Mouse (Mus musculus) kidney, postnatal 0 days (tissue): ENCODE data around the gene Isyna1. TPM values are rescaled to one million over a fixed set of nuclear protein-coding genes. Genes with fewer than 3 reads are reported as not detected.
A peak's percentile ranks its signal among the peaks of the same experiment; 100 is the strongest.

Experiments
- ATAC-seq: fragments of 200-750 bp; cut with Nextera tagmentation; replicated peaks from 2 replicates; pipeline ENCODE4 v1.8.0; 2017; ENCODE audit warnings: low read depth, moderate number of reproducible peaks, moderate TSS enrichment, moderate library complexity; ENCODE audit not compliant: low FRiP score
- DNase-seq: peaks from one replicate; pipeline ENCODE4 v3.0.0-alpha.2; 2016; ENCODE audit warnings: low spot score
- H3K27ac ChIP-seq: fragments of 300-500 bp; sonication (generic); 2 replicates; pipeline ENCODE4 v1.5.1; 2014; ENCODE audit warnings: mild to moderate bottlenecking
- H3K27me3 ChIP-seq: fragments of 300-500 bp; sonication (generic); 2 replicates; pipeline ENCODE4 v1.6.1; 2014; ENCODE audit warnings: low read length, mixed read lengths; ENCODE audit not compliant: insufficient read depth
- H3K36me3 ChIP-seq: fragments of 300-500 bp; sonication (generic); 2 replicates; pipeline ENCODE4 v1.6.1; 2014; ENCODE audit warnings: low read length, mixed read lengths; ENCODE audit not compliant: insufficient read depth
- H3K4me1 ChIP-seq: fragments of 300-500 bp; sonication (generic); replicated peaks from 2 replicates; pipeline ENCODE4 v1.6.1; 2014; ENCODE audit warnings: antibody characterized with exemption, low read length, mixed read lengths; ENCODE audit not compliant: insufficient read depth
- H3K4me2 ChIP-seq: fragments of 300-500 bp; sonication (generic); 2 replicates; pipeline ENCODE4 v1.6.1; 2014; ENCODE audit warnings: mild to moderate bottlenecking, low read length, moderate library complexity, mixed read lengths
- H3K4me3 ChIP-seq: fragments of 300-500 bp; sonication (generic); replicated peaks from 2 replicates; pipeline ENCODE4 v1.5.1; 2014; ENCODE audit warnings: low read depth, low read length
- H3K9ac ChIP-seq: fragments of 300-500 bp; sonication (generic); 2 replicates; pipeline ENCODE4 v1.6.1; 2014; ENCODE audit warnings: low read depth, low read length
- H3K9me3 ChIP-seq: fragments of 300-500 bp; sonication (generic); replicated peaks from 2 replicates; pipeline ENCODE4 v1.6.1; 2016; ENCODE audit warnings: low read length, inconsistent platforms, mixed read lengths
- CTCF ChIP-seq: IDR thresholded peaks from 2 replicates; pipeline ENCODE4 v1.5.1; 2016; ENCODE audit warnings: antibody characterized with exemption, low read depth, mild to moderate bottlenecking, moderate library complexity
- WGBS: fragments of 180-500 bp; shearing (Covaris S2); extraction: QIAGEN DNeasy Blood & Tissue Kit; methylation state at CpG from one replicate; pipeline ENCODE4 v1.1.7; 2014; 5-methylcytosine and 5-hydroxymethylcytosine counted together
- polyA plus RNA-seq: library from polyadenylated mRNA; unstranded; fragments of >200 nt; fragmentation: Nextera tagmentation; extraction: Ambion mirVana; gene quantifications from 2 replicates; pipeline ENCODE4 v1.2.1, GENCODE M21; 2015

Isyna1 gene
- polyA plus RNA-seq, 1 experiment from 2014 or later, result 166 TPM

GRCm38 (mm10) chr8:70609368-70609848 is 15.2 kb downstream of the Isyna1 start:
- H3K27ac ChIP-seq, result peak overlapping the region; percentile 98
- H3K36me3 ChIP-seq, result no peaks in the 10 kb centered on the region
- peak; percentile 93 for DNase-seq
- 1% methylated on average over 39 of the region's 39 CpGs for WGBS
- no peak; the same call in 1 of the 2 replicates for TF ChIP-seq CTCF
- peak overlapping the region; percentile 41 for H3K4me3 ChIP-seq
- peak; percentile 71 for ATAC-seq
- no peaks in the 10 kb centered on the region for H3K27me3 ChIP-seq
- peak overlapping the region; percentile 93 for H3K4me2 ChIP-seq
- H3K4me1 ChIP-seq, result peaks cover 14% of the 10 kb centered on the region; the same call in 1 of the 2 replicates
- no peaks in the 10 kb centered on the region for H3K9me3 ChIP-seq
- peak overlapping the region; percentile 74 for H3K9ac ChIP-seq

GRCm38 (mm10) chr8:70609849-70610795 is 15.9 kb downstream of the Isyna1 start:
- H3K4me3 ChIP-seq, result peak overlapping the region; percentile 41
- peak; percentile 98 for DNase-seq
- H3K9me3 ChIP-seq, result no peaks in the 10 kb centered on the region
- ATAC-seq, result peak; percentile 58
- peak overlapping the region; percentile 74 for H3K9ac ChIP-seq
- H3K27me3 ChIP-seq, result no peaks in the 10 kb centered on the region
- under 1% methylated on average over 41 of the region's 45 CpGs for WGBS
- H3K27ac ChIP-seq, result peak overlapping the region; percentile 98
- H3K36me3 ChIP-seq, result no peaks in the 10 kb centered on the region
- no peak for TF ChIP-seq CTCF
- peak overlapping the region; percentile 93 for H3K4me2 ChIP-seq
- peaks cover 14% of the 10 kb centered on the region; the same call in 1 of the 2 replicates for H3K4me1 ChIP-seq

GRCm38 (mm10) chr8:70610796-70611771 is 16.9 kb downstream of the Isyna1 start:
- under 1% methylated on average over 54 of the region's 54 CpGs for WGBS
- Histone ChIP-seq H3K4me3 (peak overlapping the region; percentile 41), H3K4me1 (peaks cover 14% of the 10 kb centered on the region; the same call in 1 of the 2 replicates), H3K36me3 (no peaks in the 10 kb centered on the region), H3K27ac (peak overlapping the region; percentile 98), H3K4me2 (peak overlapping the region; percentile 93), H3K27me3 (no peaks in the 10 kb centered on the region), H3K9me3 (no peaks in the 10 kb centered on the region), H3K9ac (peak overlapping the region; percentile 56)
- ATAC-seq (no peak), DNase-seq (peak; percentile 81)
- peak; percentile 89 for TF ChIP-seq CTCF

- Histone ChIP-seq H3K27me3 (no peaks in the 10 kb centered on the region), H3K9ac (peak overlapping the region; percentile 56; the same call in 1 of the 2 replicates), H3K9me3 (no peaks in the 10 kb centered on the region), H3K4me1 (peaks cover 8% of the 10 kb centered on the region; the same call in 1 of the 2 replicates), H3K4me2 (peak overlapping the region; percentile 93), H3K36me3 (no peaks in the 10 kb centered on the region), H3K27ac (peak overlapping the region; percentile 64), H3K4me3 (peak overlapping the region; percentile 37)
- peak; percentile 97 for TF ChIP-seq CTCF
- WGBS, result under 1% methylated on average over 6 of the region's 6 CpGs
- no peak for ATAC-seq
- peak; percentile 79 for DNase-seq
Measured at GRCm38 (mm10) chr8:70611849-70612248, 17.7 kb downstream of the Isyna1 start.

- Histone ChIP-seq H3K27me3 (no peaks in the 10 kb centered on the region), H3K36me3 (no peaks in the 10 kb centered on the region), H3K27ac (no peak overlapping the region), H3K4me2 (no peak overlapping the region), H3K9ac (no peak overlapping the region), H3K4me3 (no peak overlapping the region), H3K4me1 (peaks cover 4% of the 10 kb centered on the region; the same call in 1 of the 2 replicates), H3K9me3 (no peaks in the 10 kb centered on the region)
- TF ChIP-seq CTCF, result no peak
- WGBS, result 5% methylated on average over 1 of the region's 1 CpGs
- DNase-seq, result no peak
- ATAC-seq, result no peak
Measured at GRCm38 (mm10) chr8:70613763-70614162, 19.6 kb downstream of the Isyna1 start.
